Mouse (Mus musculus) heart, embryonic 12.5 days (tissue): ENCODE measurements around the gene Klf6. TPM values are rescaled to one million over a fixed set of nuclear protein-coding genes. Genes with fewer than 3 reads are reported as not detected.

Experiments used
- ATAC-seq: fragments of 200-750 bp; cut with Nextera tagmentation; 2 replicates; pipeline ENCODE4 v1.8.0; 2017; ENCODE audit warnings: moderate TSS enrichment, moderate library complexity; ENCODE audit not compliant: insufficient number of reproducible peaks, low FRiP score
- H3K27ac ChIP-seq: fragments of 300-500 bp; sonication (generic); 2 replicates; pipeline ENCODE4 v1.5.1; 2016; ENCODE audit warnings: mild to moderate bottlenecking, moderate library complexity; ENCODE audit not compliant: poor library complexity, severe bottlenecking
- H3K27me3 ChIP-seq: fragments of 300-500 bp; sonication (generic); replicated peaks from 2 replicates; pipeline ENCODE4 v1.6.1; 2016; ENCODE audit warnings: mild to moderate bottlenecking, moderate library complexity
- H3K36me3 ChIP-seq: fragments of 300-500 bp; sonication (generic); 2 replicates; pipeline ENCODE4 v1.6.1; 2016; ENCODE audit warnings: mild to moderate bottlenecking, moderate library complexity
- H3K4me1 ChIP-seq: fragments of 300-500 bp; sonication (generic); replicated peaks from 2 replicates; pipeline ENCODE4 v1.6.1; 2016; ENCODE audit warnings: mild to moderate bottlenecking
- H3K4me2 ChIP-seq: fragments of 300-500 bp; sonication (generic); 2 replicates; pipeline ENCODE4 v1.6.1; 2016; ENCODE audit warnings: mild to moderate bottlenecking, moderate library complexity
- H3K4me3 ChIP-seq: fragments of 300-500 bp; sonication (generic); 2 replicates; pipeline ENCODE4 v1.5.1; 2016; ENCODE audit warnings: mild to moderate bottlenecking
- H3K9ac ChIP-seq: fragments of 300-500 bp; sonication (generic); 2 replicates; pipeline ENCODE4 v1.6.1; 2016; ENCODE audit warnings: mild to moderate bottlenecking, moderate library complexity
- H3K9me3 ChIP-seq: fragments of 300-500 bp; sonication (generic); replicated peaks from 2 replicates; pipeline ENCODE4 v1.6.1; 2016; ENCODE audit warnings: mild to moderate bottlenecking, moderate library complexity
- WGBS: fragments of 180-500 bp; shearing (Covaris S2); methylation state at CpG from one replicate; pipeline ENCODE4 v1.1.7; 2016; 5-methylcytosine and 5-hydroxymethylcytosine counted together
- polyA plus RNA-seq: library from polyadenylated mRNA; unstranded; fragments of >200 nt; fragmentation: Nextera tagmentation; extraction: Ambion mirVana; gene quantifications from 2 replicates; pipeline ENCODE4 v1.2.1, GENCODE M21; 2016

Klf6 gene
- polyA plus RNA-seq, 1 experiment from 2014 or later, result 69.6 TPM

- H3K9me3 ChIP-seq, result no peaks in the 10 kb centered on the region
- no peak overlapping the region for H3K4me2 ChIP-seq
- WGBS, result 47% methylated on average over 5 of the region's 5 CpGs
- no peaks in the 10 kb centered on the region for H3K36me3 ChIP-seq
- H3K9ac ChIP-seq, result no peak overlapping the region
- H3K27me3 ChIP-seq, result no peaks in the 10 kb centered on the region
- H3K27ac ChIP-seq, result no peak overlapping the region
- ATAC-seq, result no peak
- peaks cover 12% of the 10 kb centered on the region; the same call in 1 of the 2 replicates for H3K4me1 ChIP-seq
- no peak overlapping the region for H3K4me3 ChIP-seq
Observed at GRCm38 (mm10) chr13:5842911-5843310, 18.4 kb upstream of the Klf6 start.

- H3K9ac ChIP-seq, result no peak overlapping the region
- peaks cover 12% of the 10 kb centered on the region; the same call in 1 of the 2 replicates for H3K4me1 ChIP-seq
- WGBS, result 16% methylated on average over 2 of the region's 2 CpGs
- H3K36me3 ChIP-seq, result no peaks in the 10 kb centered on the region
- H3K9me3 ChIP-seq, result no peaks in the 10 kb centered on the region
- H3K27me3 ChIP-seq, result no peaks in the 10 kb centered on the region
- ATAC-seq, result no peak
- no peak overlapping the region for H3K4me2 ChIP-seq
- no peak overlapping the region for H3K27ac ChIP-seq
- no peak overlapping the region for H3K4me3 ChIP-seq
Observed at GRCm38 (mm10) chr13:5843829-5844228, 17.5 kb upstream of the Klf6 start.

- no peak overlapping the region for H3K4me3 ChIP-seq
- H3K27ac ChIP-seq, result no peak overlapping the region
- no peaks in the 10 kb centered on the region for H3K36me3 ChIP-seq
- H3K27me3 ChIP-seq, result no peaks in the 10 kb centered on the region
- H3K9me3 ChIP-seq, result no peaks in the 10 kb centered on the region
- 87% methylated on average over 5 of the region's 5 CpGs for WGBS
- H3K4me1 ChIP-seq, result peaks cover 12% of the 10 kb centered on the region; the same call in 1 of the 2 replicates
- H3K4me2 ChIP-seq, result no peak overlapping the region
- no peak for ATAC-seq
- H3K9ac ChIP-seq, result no peak overlapping the region
Observed at GRCm38 (mm10) chr13:5844338-5844737, 16.9 kb upstream of the Klf6 start.

GRCm38 (mm10) chr13:5845161-5845590, 16.1 kb upstream of the Klf6 start:
- Histone ChIP-seq H3K4me2 (peak overlapping the region; percentile 38), H3K27me3 (no peaks in the 10 kb centered on the region), H3K4me1 (peaks cover 12% of the 10 kb centered on the region; the same call in 1 of the 2 replicates), H3K36me3 (no peaks in the 10 kb centered on the region), H3K27ac (peak overlapping the region; percentile 13; the same call in 1 of the 2 replicates), H3K4me3 (no peak overlapping the region), H3K9me3 (no peaks in the 10 kb centered on the region), H3K9ac (no peak overlapping the region)
- 39% methylated on average over 10 of the region's 10 CpGs for WGBS
- peak; percentile 73 for ATAC-seq

- Histone ChIP-seq H3K27ac (peak overlapping the region; percentile 13; the same call in 1 of the 2 replicates), H3K4me2 (peak overlapping the region; percentile 38; the same call in 1 of the 2 replicates)
Observed at GRCm38 (mm10) chr13:5845605-5846004, 15.7 kb upstream of the Klf6 start.

GRCm38 (mm10) chr13:5846860-5847259, 14.4 kb upstream of the Klf6 start:
- Histone ChIP-seq H3K9me3 (no peaks in the 10 kb centered on the region), H3K4me2 (no peak overlapping the region), H3K27ac (no peak overlapping the region), H3K9ac (no peak overlapping the region), H3K4me1 (0 out of 2 replicates have a peak, but pooled peaks cover 12% of the 10 kb centered on the region), H3K27me3 (no peaks in the 10 kb centered on the region), H3K36me3 (no peaks in the 10 kb centered on the region), H3K4me3 (no peak overlapping the region)
- ATAC-seq, result no peak
- 71% methylated on average over 4 of the region's 4 CpGs for WGBS

More at GRCm38 (mm10) chr13:5845605-5846004, 15.7 kb upstream of the Klf6 start:
- ATAC-seq, result no peak
- Histone ChIP-seq H3K9me3 (no peaks in the 10 kb centered on the region), H3K9ac (no peak overlapping the region), H3K36me3 (no peaks in the 10 kb centered on the region), H3K4me3 (no peak overlapping the region), H3K4me1 (peaks cover 12% of the 10 kb centered on the region; the same call in 1 of the 2 replicates), H3K27me3 (no peaks in the 10 kb centered on the region)
- 70% methylated on average over 5 of the region's 5 CpGs for WGBS

GRCm38 (mm10) chr13:5847736-5848135, 13.5 kb upstream of the Klf6 start:
- Histone ChIP-seq H3K27me3 (no peaks in the 10 kb centered on the region), H3K4me1 (0 out of 2 replicates have a peak, but pooled peaks cover 12% of the 10 kb centered on the region), H3K9ac (no peak overlapping the region), H3K27ac (no peak overlapping the region), H3K9me3 (no peaks in the 10 kb centered on the region), H3K4me2 (no peak overlapping the region), H3K36me3 (no peaks in the 10 kb centered on the region), H3K4me3 (no peak overlapping the region)
- WGBS, result 31% methylated on average over 2 of the region's 2 CpGs
- no peak for ATAC-seq

GRCm38 (mm10) chr13:5860651-5861156, 578 bp upstream of the Klf6 start:
- Histone ChIP-seq H3K27ac (peak overlapping the region; percentile 99), H3K9ac (peak overlapping the region; percentile 96)
- under 1% methylated on average over 27 of the region's 27 CpGs for whole genome bisulfite sequencing

GRCm38 (mm10) chr13:5862003-5862625, 832 bp downstream of the Klf6 start:
- under 1% methylated on average over 20 of the region's 20 CpGs for WGBS
- Histone ChIP-seq H3K9ac (peak overlapping the region; percentile 85), H3K4me1 (peaks cover 27% of the 10 kb centered on the region), H3K9me3 (no peaks in the 10 kb centered on the region), H3K4me2 (peak overlapping the region; percentile 85), H3K4me3 (peak overlapping the region; percentile 69), H3K27ac (peak overlapping the region; percentile 93), H3K27me3 (no peaks in the 10 kb centered on the region), H3K36me3 (peaks cover 25% of the 10 kb centered on the region)
- no peak for ATAC-seq

More at GRCm38 (mm10) chr13:5860651-5861156, 578 bp upstream of the Klf6 start:
- peak overlapping the region; percentile 77 for H3K4me2 ChIP-seq
- peaks cover 16% of the 10 kb centered on the region for H3K4me1 ChIP-seq
- peak overlapping the region; percentile 69 for H3K4me3 ChIP-seq
- H3K9me3 ChIP-seq, result no peaks in the 10 kb centered on the region
- peak; percentile 54 for ATAC-seq
- peaks cover 11% of the 10 kb centered on the region for H3K36me3 ChIP-seq
- H3K27me3 ChIP-seq, result no peaks in the 10 kb centered on the region

GRCm38 (mm10) chr13:5862626-5863407, 1.5 kb downstream of the Klf6 start:
- H3K4me3 ChIP-seq, result peak overlapping the region; percentile 69
- peak overlapping the region; percentile 93 for H3K27ac ChIP-seq
- H3K4me2 ChIP-seq, result peak overlapping the region; percentile 85
- no peaks in the 10 kb centered on the region for H3K9me3 ChIP-seq
- peak overlapping the region; percentile 85 for H3K9ac ChIP-seq
- ATAC-seq, result no peak
- peaks cover 30% of the 10 kb centered on the region for H3K4me1 ChIP-seq
- WGBS, result 5% methylated on average over 16 of the region's 16 CpGs
- peaks cover 32% of the 10 kb centered on the region for H3K36me3 ChIP-seq
- H3K27me3 ChIP-seq, result no peaks in the 10 kb centered on the region

- 0 out of 2 replicates have a peak, but pooled peaks have one; percentile 7 for ATAC-seq
- Histone ChIP-seq H3K27me3 (no peaks in the 10 kb centered on the region), H3K4me1 (peaks cover 31% of the 10 kb centered on the region), H3K27ac (peak overlapping the region; percentile 93), H3K36me3 (peaks cover 38% of the 10 kb centered on the region), H3K4me3 (peak overlapping the region; percentile 69), H3K9ac (peak overlapping the region; percentile 85), H3K4me2 (peak overlapping the region; percentile 85), H3K9me3 (no peaks in the 10 kb centered on the region)
- WGBS, result 2% methylated on average over 5 of the region's 5 CpGs
Observed at GRCm38 (mm10) chr13:5863408-5863891, 2.2 kb downstream of the Klf6 start.
